Mouse (Mus musculus) sigmoid colon, adult 10 weeks (tissue): ENCODE data around the gene Nova2. TPM values are rescaled to one million over a fixed set of nuclear protein-coding genes. Genes with fewer than 3 reads are reported as not detected.

ENCODE experiments used
- polyA plus RNA-seq: library from polyadenylated mRNA; stranded (reverse); fragments of 350-450 nt; fragmentation: Illumina TruSeq; extraction: RNeasy Lipid Tissue Mini Kit (QIAGEN cat#74804); gene quantifications from one replicate; pipeline ENCODE4 v1.2.3, GENCODE M21; 2014; ENCODE audit warnings: low read depth, low replicate concordance

Nova2 gene
- 0.25 TPM for polyA plus RNA-seq

GRCm38 (mm10) chr7:18925162-18925938, at the start of gene Nova2:
Nova2 (plus strand) TSS chr7:18925888.

DNA sequence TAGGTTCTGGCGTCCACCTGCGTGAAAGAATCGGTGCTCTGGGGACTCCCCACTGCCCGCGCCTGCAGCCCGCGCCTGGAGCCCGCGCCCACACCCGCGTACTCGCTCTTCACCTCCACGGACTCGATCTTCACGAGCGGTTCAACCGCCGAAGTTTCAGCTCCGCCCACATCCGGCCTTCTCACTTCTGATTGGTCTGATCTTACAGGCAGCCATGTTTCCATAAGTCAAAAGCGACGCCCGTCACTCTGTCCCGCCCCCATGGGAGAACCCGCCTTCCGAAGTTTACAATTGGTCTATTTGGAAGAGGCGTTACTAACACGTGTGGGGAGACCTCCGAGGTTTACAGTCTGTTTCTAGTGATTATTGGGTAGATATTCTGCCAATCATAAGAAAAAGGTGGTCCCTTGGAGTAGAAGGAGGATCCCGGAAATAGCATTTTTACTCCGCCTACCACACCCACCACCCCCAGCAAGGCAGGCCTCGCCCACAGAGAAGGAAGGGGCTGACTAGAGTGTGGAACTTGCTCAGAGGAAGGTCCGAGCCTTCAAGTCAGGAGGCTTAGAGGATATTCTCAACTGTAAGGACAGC, 15.4 kb upstream of the Nova2 start, which contains the start of gene Ccdc61:
Ccdc61 (minus strand) TSS at position 175 of the 591 bp plus-strand sequence.

GRCm38 (mm10) chr7:18987100-18987499, 61.4 kb downstream of the Nova2 start, which contains the start of gene Nanos2:
Nanos2 (plus strand) TSS chr7:18987400.

GRCm38 (mm10) chr7:18990601-18991295, 65.1 kb downstream of the Nova2 start, which contains the start of gene Mypop:
Mypop (plus strand) TSS chr7:18991245.

GRCm38 (mm10) chr7:19003902-19004630, 78.4 kb downstream of the Nova2 start, which contains the start of gene Irf2bp1:
Irf2bp1 (plus strand) TSS chr7:19004044.

Other genes with a start within 250 kb of the Nova2 start
- not detected for gene Psg20, start 239.7 kb upstream of the Nova2 start, polyA plus RNA-seq
- gene Psg22, start 207.8 kb upstream of the Nova2 start, polyA plus RNA-seq, result not detected
- gene Psg19, start 127.4 kb upstream of the Nova2 start, polyA plus RNA-seq, result not detected
- gene Psg17, start 104.3 kb upstream of the Nova2 start, polyA plus RNA-seq, result 0.79 TPM
- 12.0 TPM for gene Mill2, start 85.9 kb upstream of the Nova2 start, polyA plus RNA-seq
- gene Pglyrp1, start 54.6 kb upstream of the Nova2 start, polyA plus RNA-seq, result 15.6 TPM
- 4.1 TPM for gene Ccdc61, start 15.5 kb upstream of the Nova2 start, polyA plus RNA-seq
- not detected for gene Nanos2, start 61.5 kb downstream of the Nova2 start, polyA plus RNA-seq
- gene Mypop, start 65.4 kb downstream of the Nova2 start, polyA plus RNA-seq, result not detected
- gene Irf2bp1, start 78.2 kb downstream of the Nova2 start, polyA plus RNA-seq, result 1.6 TPM
- gene Foxa3, start 97.7 kb downstream of the Nova2 start, polyA plus RNA-seq, result 20.9 TPM
- 4.3 TPM for gene Sympk, start 98.5 kb downstream of the Nova2 start, polyA plus RNA-seq
- gene Rsph6a, start 128.8 kb downstream of the Nova2 start, polyA plus RNA-seq, result not detected
- not detected for gene Dmwd, start 150.3 kb downstream of the Nova2 start, polyA plus RNA-seq
- gene Dmpk, start 158.0 kb downstream of the Nova2 start, polyA plus RNA-seq, result 12.7 TPM
- 1.1 TPM for gene Six5, start 168.7 kb downstream of the Nova2 start, polyA plus RNA-seq
- not detected for gene Gm4969, start 192.5 kb downstream of the Nova2 start, polyA plus RNA-seq
- 0.60 TPM for gene Fbxo46, start 194.0 kb downstream of the Nova2 start, polyA plus RNA-seq
- 7.0 TPM for gene Qpctl, start 223.4 kb downstream of the Nova2 start, polyA plus RNA-seq
- 2.1 TPM for gene Snrpd2, start 223.8 kb downstream of the Nova2 start, polyA plus RNA-seq
- 0.44 TPM for gene Gipr, start 240.2 kb downstream of the Nova2 start, polyA plus RNA-seq